Mouse (Mus musculus): ENCODE measurements around the gene Mccc1.

Mccc1 gene

GRCm38 (mm10) chr3:35922522-35922921 lies 78.0 kb downstream of the Mccc1 start:
- no peak for DNase-seq (ENCODE audit: low spot score in 2 of 2)

- no peak for DNase-seq (ENCODE audit: low spot score in 2 of 2)
Observed at GRCm38 (mm10) chr3:35918229-35918628, 82.2 kb downstream of the Mccc1 start.
